Mouse (Mus musculus): ENCODE results near the gene RPS10-NUDT3. TPM values are rescaled to one million over a fixed set of nuclear protein-coding genes. Genes with fewer than 3 reads are reported as not detected.
"Not testable (repeated sequence)": the region's sequence is repeated elsewhere in the genome, so short reads cannot be mapped to it uniquely, and the experiment has no call there.

RPS10-NUDT3 gene
- polyA plus RNA-seq, 1 experiment from 2014 or later = not detected

DNA sequence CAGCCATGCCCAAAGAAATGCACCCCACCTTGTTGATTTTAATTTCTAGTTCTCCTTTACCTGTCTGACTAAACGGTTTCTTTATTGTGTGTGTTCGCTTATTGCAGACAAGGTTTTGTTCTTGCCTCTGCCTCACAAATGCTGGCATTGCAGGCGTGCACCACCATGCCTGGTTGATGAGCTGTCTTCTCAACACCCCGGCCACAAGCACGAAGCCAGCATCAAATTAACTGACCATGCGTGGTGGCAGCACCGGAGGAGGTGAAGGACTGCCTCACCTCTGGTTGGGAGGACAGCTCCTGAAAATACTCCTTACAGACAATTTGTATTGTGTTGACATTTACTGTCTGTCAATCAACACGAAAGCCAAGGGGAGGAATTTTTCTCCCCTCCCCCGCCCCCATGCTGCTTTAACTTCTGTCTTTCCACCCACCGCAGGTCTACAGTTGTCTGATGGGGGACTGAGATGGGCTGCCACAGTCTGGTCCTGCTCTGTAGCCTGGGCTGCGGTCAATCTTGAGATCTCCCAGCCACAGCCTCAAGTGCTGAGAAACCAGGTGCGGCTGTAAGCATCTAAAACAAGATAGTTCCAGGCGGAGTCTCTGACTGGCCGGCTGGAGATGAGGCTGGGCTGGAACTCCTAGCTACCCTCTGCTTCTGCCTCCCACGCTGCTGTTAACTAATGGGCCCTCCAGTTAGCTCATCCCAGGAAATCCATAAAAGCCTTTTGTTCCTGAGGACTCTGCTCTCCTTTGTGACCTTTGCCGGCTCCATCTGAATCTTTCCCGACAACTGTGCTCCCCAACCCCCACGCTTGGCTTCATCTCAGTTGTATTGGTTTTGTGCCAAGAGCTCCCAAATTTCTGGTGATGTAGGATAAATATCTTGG, 1.4 kb upstream of the RPS10-NUDT3 start, which contains the start of gene Rps10:
Gene Rps10, minus strand, starts transcription at position 538 of the 889 bp plus-strand sequence.
- DNase-seq (ENCODE audit: low spot score) = no peak
- Histone ChIP-seq H3K9me3 (no peaks in the 10 kb centered on the region), H3K4me3 (peak within 1 kb of the TSS; percentile 99), H3K36me3 (replicated peaks) (peaks cover 29% of the 10 kb centered on the region), H3K27ac (replicated peaks) (peak within 1 kb of the TSS; percentile 97), H3K4me1 (peaks cover 48% of the 10 kb centered on the region), H3K27me3 (replicated peaks; ENCODE audit: low read depth, poor library complexity, severe bottlenecking) (no peaks in the 10 kb centered on the region)
- 43% methylated on average over 18 of the region's 18 CpGs for WGBS

DNA sequence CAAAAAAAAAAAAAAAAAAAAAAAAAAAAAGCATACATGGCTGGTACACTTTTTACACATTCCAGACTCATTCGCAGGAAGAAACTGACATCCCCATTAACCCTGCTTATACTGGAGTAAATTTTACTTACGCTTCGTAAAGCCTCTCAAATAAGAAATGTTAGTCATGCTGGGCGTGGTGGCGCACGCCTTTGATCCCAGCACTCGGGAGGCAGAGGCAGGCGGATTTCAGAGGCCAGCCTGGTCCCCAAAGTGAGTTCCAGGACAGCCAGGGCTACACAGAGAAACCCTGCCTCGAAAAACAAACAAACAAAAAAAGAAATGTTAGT, 517 bp upstream of the RPS10-NUDT3 start:
- WGBS = 58% methylated on average over 9 of the region's 9 CpGs
- H3K27me3 ChIP-seq (replicated peaks; ENCODE audit: low read depth, poor library complexity, severe bottlenecking); H3K9me3 ChIP-seq; DNase-seq (ENCODE audit: low spot score): not testable (repeated sequence)
- peaks cover 52% of the 10 kb centered on the region for H3K4me1 ChIP-seq
- peak overlapping the region; percentile 97 for H3K27ac ChIP-seq (replicated peaks)
- peaks cover 37% of the 10 kb centered on the region for H3K36me3 ChIP-seq (replicated peaks)
- peak overlapping the region; percentile 99 for H3K4me3 ChIP-seq

DNA sequence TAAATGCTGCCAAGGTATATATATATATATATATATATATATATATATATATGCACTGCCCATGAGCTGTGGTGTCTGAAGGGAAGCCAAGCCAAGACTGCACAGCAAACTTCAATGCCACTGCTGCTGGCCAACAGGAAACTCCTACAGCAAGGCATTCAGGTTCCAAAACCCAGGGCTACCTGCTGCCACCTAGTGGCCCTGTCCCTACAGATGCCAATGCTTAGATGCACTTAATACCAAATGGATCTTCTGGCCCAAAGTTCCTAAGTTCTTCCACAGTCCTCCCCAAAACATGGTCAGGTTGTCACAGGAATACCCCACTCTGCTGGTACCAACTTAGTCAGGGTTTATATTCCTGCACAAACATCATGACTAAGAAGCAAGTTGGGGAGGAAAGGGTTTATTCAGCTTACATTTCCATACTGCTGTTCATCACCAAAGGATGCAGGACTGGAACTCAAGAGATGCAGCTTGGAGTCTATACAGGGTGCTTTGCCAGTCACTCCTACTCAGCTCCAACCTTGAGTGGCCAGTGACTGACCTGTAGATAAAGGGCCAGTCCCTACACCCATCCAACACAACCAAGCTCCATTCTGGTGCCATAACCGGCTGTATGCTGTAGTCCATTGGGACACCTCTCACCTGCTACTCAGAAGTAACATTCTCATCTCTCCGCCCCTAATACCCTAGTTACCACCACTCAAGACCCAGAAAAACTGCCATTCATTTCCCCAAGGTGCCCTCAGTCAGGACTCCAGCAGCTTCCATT, 5.6 kb downstream of the RPS10-NUDT3 start:
- Histone ChIP-seq H3K4me1 (peaks cover 52% of the 10 kb centered on the region), H3K27me3 (replicated peaks; ENCODE audit: low read depth, poor library complexity, severe bottlenecking) (no peaks in the 10 kb centered on the region)
- 73% methylated on average over 2 of the region's 2 CpGs for WGBS

DNA sequence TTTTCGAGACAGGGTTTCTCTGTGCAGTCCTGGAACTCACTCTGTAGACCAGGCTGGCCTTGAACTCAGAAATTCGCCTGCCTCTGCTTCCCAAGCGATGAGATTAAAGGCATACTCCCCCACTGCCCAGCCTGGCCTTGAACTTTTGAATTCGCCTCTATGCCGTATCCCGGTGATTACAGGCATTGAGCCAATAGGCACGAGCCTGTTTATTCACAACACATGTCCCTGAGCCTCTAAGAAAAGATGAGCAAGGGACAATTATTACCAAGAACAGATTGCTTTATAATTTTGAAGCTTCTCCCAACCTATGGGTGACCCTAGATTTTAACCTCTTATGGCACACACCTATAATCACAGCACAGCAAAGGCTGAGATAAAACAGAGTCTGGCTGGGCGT, 6.6 kb downstream of the RPS10-NUDT3 start:
- no peak overlapping the region for H3K4me3 ChIP-seq
- no peaks in the 10 kb centered on the region for H3K9me3 ChIP-seq
- no peak overlapping the region for H3K27ac ChIP-seq (replicated peaks)
- H3K27me3 ChIP-seq (replicated peaks; ENCODE audit: low read depth, poor library complexity, severe bottlenecking) = no peaks in the 10 kb centered on the region
- no peak for DNase-seq (ENCODE audit: low spot score)
- peaks cover 49% of the 10 kb centered on the region for H3K36me3 ChIP-seq (replicated peaks)
- WGBS = 93% methylated on average over 8 of the region's 8 CpGs
- peaks cover 52% of the 10 kb centered on the region for H3K4me1 ChIP-seq

More for the DNA sequence above, 5.6 kb downstream of the RPS10-NUDT3 start:
- H3K9me3 ChIP-seq = no peaks in the 10 kb centered on the region
- peak; percentile 79 for DNase-seq (ENCODE audit: low spot score)
- H3K36me3 ChIP-seq (replicated peaks) = peaks cover 58% of the 10 kb centered on the region
- no peak overlapping the region; the same call in 1 of the 2 replicates for H3K4me3 ChIP-seq
- H3K27ac ChIP-seq (replicated peaks) = no peak overlapping the region

DNA sequence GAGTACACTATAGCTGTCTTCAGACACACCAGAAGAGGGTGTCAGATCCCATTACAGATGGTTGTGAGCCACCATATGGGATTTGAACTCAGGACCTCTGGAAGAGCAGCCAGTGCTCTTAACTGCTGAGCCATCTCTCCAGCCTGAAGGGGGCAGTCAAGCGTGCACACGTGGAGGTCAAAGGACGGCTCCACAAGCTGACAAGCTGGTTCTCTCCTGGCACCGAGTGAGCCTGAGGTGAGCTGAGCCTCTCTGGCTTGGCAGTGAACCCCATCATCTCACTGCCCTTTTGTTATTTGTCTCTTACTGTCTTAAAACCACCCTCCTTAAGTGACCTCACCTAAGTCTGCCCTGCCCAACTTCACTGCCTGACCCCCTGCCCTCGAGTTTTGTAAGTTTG, 7.6 kb downstream of the RPS10-NUDT3 start:
- no peaks in the 10 kb centered on the region for H3K9me3 ChIP-seq
- WGBS = 47% methylated on average over 5 of the region's 5 CpGs
- H3K4me1 ChIP-seq = peaks cover 43% of the 10 kb centered on the region
- H3K27me3 ChIP-seq (replicated peaks; ENCODE audit: low read depth, poor library complexity, severe bottlenecking) = no peaks in the 10 kb centered on the region
- peak; percentile 34 for DNase-seq (ENCODE audit: low spot score)
- no peak overlapping the region for H3K27ac ChIP-seq (replicated peaks)
- no peak overlapping the region for H3K4me3 ChIP-seq
- peaks cover 40% of the 10 kb centered on the region for H3K36me3 ChIP-seq (replicated peaks)

DNA sequence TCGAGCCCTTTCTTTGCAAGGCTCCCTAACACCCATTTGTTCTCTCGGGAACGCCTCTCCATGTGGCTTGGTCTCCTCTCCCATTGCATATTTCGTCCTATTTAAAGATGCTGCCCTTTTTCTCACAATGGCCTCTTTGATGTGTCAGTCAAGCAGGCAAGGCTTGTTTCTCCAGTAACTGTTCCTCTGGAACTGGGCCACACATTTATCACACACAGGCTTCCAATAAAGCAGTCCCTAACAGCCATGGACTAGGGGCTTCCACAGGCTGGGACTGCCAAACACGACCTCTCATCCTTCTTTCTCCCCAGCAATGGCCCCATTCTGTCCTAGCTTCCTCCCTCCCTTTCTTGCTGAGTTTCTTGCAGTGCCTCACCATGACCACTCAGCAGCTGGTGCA, 8.3 kb downstream of the RPS10-NUDT3 start:
- Histone ChIP-seq H3K4me1 (peaks cover 37% of the 10 kb centered on the region), H3K27ac (replicated peaks) (no peak overlapping the region), H3K9me3 (no peaks in the 10 kb centered on the region), H3K27me3 (replicated peaks; ENCODE audit: low read depth, poor library complexity, severe bottlenecking) (no peaks in the 10 kb centered on the region), H3K4me3 (no peak overlapping the region), H3K36me3 (replicated peaks) (peaks cover 32% of the 10 kb centered on the region)
- 45% methylated on average over 5 of the region's 5 CpGs for WGBS
- no peak for DNase-seq (ENCODE audit: low spot score)

DNA sequence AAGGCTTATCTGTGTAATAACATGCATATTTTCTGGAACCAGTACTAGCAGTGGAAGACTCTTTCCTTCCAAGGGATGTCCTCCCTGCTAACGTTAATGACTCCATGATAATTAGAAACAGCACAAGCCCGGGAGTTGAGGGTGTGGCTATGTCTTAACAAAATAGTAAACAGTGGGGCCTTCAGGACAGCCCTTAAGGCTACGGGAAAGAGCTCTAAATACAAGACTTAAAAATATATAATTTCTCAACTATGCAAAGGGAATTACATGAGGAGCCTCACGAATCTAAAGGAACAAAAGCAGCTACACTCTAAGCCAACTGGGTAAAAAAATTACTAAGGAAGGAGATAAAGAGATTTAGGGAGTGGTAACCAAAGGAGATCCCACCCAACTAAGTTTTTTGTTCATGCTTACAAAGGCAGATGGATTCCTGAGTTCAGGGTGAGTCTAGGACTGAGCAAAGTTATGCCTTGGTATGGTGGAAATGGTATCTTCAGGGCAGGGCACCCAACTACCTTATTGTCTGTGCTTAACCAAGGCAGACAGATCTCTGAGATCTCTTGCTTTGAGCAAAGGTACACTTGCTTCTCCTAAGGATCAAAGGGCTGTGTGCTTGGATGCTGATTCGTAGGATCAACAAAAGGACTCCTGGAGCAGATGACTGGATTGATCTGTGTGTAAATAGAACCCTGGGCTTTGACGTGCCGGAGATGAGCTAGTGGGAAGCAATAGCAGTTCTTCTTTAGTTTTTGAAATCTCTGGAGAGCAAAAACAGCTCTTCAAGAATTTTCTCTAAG, 9.4 kb downstream of the RPS10-NUDT3 start:
- no peak overlapping the region for H3K4me3 ChIP-seq
- H3K27me3 ChIP-seq (replicated peaks; ENCODE audit: low read depth, poor library complexity, severe bottlenecking) = no peaks in the 10 kb centered on the region
- H3K27ac ChIP-seq (replicated peaks) = no peak overlapping the region
- peaks cover 40% of the 10 kb centered on the region for H3K4me1 ChIP-seq
- 41% methylated on average over 7 of the region's 7 CpGs for WGBS
- no peaks in the 10 kb centered on the region for H3K9me3 ChIP-seq
- DNase-seq (ENCODE audit: low spot score) = no peak
- peaks cover 22% of the 10 kb centered on the region for H3K36me3 ChIP-seq (replicated peaks)

DNA sequence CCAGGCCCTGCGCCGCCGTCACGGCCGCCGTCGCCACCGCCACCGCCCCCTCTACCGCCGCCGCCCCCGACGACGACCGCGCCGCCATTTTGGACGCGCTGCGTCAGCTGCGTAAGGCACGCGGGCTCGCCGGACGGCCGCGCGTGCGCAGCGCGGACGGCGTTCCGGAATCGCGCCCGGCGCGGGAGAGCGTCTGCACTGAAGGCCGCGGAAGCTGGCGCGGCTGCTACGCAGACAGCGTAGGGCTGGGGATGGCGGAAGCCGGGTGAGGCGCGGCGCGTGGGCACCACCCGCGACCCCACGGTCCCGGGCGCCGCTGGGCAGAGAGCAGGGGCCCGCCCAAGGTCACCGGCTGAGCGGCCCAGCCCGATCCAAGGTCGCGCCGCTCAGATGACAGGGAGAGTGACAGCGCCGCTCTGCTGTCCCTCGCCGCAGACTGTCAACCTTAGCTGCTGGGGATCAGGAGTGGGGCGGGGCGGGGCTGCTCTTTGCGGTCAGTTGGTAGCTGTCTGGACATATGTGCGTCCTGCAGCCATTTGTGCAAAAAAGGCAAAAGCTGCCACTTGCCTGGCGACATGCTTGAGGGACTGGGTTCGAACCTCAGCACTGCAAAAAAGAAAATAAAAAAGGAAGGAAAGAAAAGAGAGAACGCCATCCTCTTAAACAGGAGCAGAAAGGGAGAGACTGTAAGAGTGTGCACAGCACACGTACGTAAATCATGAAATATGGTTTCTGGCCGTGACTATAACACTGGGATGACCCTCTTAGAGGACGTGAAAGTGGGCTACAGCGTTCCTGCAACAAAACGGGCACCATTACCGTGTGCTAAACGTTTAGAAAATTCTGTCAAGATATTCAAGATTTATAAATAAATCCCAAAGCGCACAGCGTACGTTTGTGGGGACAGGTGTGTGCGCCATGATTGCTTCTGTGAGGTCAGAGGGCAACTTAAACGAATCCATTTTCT, 11.4 kb downstream of the RPS10-NUDT3 start, which contains the start of gene Nudt3:
Gene Nudt3, minus strand, starts transcription at position 136 of the 967 bp plus-strand sequence.
- Histone ChIP-seq H3K4me1 (peaks cover 51% of the 10 kb centered on the region), H3K36me3 (replicated peaks) (peaks cover 20% of the 10 kb centered on the region), H3K4me3 (peak within 1 kb of the TSS; percentile 98), H3K27me3 (replicated peaks; ENCODE audit: low read depth, poor library complexity, severe bottlenecking) (no peaks in the 10 kb centered on the region), H3K27ac (replicated peaks) (peak within 1 kb of the TSS; percentile 100), H3K9me3 (peaks cover under 1% of the 10 kb centered on the region)
- 8% methylated on average over 91 of the region's 91 CpGs for WGBS
- DNase-seq (ENCODE audit: low spot score) = peak; percentile 92

DNA sequence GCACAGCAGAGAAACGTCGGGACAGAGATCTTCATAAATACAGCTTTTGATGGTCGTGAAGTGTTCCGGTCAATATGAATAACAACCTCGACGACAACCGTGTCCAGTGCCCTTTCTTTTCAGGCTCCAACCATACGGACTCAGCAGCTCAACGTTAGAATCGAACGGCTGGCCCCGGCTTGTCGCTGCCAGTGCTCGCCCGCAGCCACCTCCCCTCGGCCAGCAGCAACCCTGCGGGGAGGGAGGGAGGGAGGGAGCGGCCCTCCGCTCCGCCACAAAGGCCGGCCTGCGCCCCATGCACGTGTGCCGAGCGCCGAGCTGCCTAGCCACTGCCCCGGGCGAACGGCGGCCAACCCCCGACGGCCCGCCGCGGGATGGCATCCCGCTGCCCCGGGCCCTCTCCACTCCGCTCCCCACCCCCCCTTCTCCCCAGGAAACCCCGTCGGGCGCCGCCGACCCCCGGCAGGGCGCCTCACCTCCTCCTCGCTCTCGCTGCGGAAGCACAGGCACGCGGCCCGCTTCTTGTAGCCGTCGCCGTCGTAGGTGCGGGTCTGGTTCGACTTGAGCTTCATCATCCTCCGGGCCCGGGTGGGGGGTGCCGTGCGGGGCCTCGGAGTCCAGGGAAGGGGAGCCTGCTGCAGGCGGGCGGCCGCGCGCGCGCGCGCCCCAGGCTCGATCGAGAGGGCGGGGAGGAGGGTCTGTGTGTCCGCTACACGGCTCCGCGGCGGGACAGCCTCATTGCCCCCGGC, 12.2 kb downstream of the RPS10-NUDT3 start:
- peak overlapping the region; percentile 100 for H3K27ac ChIP-seq (replicated peaks)
- peak overlapping the region; percentile 98 for H3K4me3 ChIP-seq
- peaks cover 51% of the 10 kb centered on the region for H3K4me1 ChIP-seq
- peaks cover 24% of the 10 kb centered on the region for H3K36me3 ChIP-seq (replicated peaks)
- under 1% methylated on average over 80 of the region's 80 CpGs for WGBS
- H3K9me3 ChIP-seq = peaks cover 8% of the 10 kb centered on the region
- peak; percentile 79 for DNase-seq (ENCODE audit: low spot score)
- H3K27me3 ChIP-seq (replicated peaks; ENCODE audit: low read depth, poor library complexity, severe bottlenecking) = no peaks in the 10 kb centered on the region

DNA sequence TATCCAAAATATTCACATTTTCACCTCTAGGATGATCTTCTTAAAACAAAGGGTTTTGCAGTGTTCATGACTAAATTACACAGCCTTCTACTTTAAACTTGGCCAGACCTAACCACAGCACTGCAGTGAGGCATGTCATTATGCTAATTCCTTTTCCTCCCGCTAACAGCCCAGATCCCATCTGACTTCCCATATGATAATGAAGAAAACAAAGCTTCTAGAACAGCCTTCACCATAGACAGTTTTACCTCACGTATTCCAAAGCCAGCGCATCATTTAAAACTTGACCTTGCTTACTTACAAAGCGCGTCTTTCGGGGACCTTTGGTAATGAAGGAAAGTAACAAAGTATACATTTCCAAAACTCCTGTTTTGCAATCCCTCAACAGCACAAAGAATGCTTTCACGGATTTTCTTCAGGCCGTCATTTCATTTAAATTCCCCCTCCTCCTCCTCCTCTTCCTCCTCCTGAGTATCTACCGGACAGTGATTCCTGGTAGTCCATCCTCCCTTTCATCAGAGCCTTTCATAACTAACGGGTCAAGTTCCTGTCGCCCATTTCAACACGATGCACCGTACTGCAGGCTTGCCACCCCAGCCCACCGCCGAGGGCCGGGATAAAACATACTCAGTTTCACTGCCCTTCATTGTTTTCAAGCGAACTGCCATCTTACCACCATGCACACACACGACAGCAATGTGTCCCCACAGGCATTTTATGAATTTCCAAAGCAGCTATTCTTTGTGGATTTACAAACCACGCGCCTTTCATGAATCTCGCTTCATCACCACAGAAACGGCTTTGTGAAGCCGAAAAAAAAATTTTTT, 13.1 kb downstream of the RPS10-NUDT3 start:
- Histone ChIP-seq H3K27ac (replicated peaks) (peak overlapping the region; percentile 100), H3K36me3 (replicated peaks) (peaks cover 33% of the 10 kb centered on the region), H3K27me3 (replicated peaks; ENCODE audit: low read depth, poor library complexity, severe bottlenecking) (no peaks in the 10 kb centered on the region), H3K9me3 (peaks cover 16% of the 10 kb centered on the region), H3K4me1 (peaks cover 50% of the 10 kb centered on the region), H3K4me3 (peak overlapping the region; percentile 98)
- peak; percentile 58 for DNase-seq (ENCODE audit: low spot score)
- 3% methylated on average over 23 of the region's 23 CpGs for WGBS
